Mouse (Mus musculus) liver, postnatal 0 days (tissue): ENCODE results near the gene Yif1a. TPM values are rescaled to one million over a fixed set of nuclear protein-coding genes. Genes with fewer than 3 reads are reported as not detected.
A peak's percentile ranks its signal among the peaks of the same experiment; 100 is the strongest.

ENCODE experiments used
- ATAC-seq: fragments of 200-750 bp; cut with Nextera tagmentation; 2 replicates; pipeline ENCODE4 v1.8.0; 2017; ENCODE audit warnings: mild to moderate bottlenecking, moderate library complexity
- DNase-seq: peaks from one replicate; pipeline ENCODE4 v3.0.0-alpha.2; 2016
- H3K27ac ChIP-seq: fragments of 300-500 bp; sonication (generic); 2 replicates; pipeline ENCODE4 v1.5.1; 2014; ENCODE audit warnings: antibody characterized with exemption, moderate library complexity, mild to moderate bottlenecking, low read depth
- H3K27me3 ChIP-seq: fragments of 300-500 bp; sonication (generic); 2 replicates; pipeline ENCODE4 v1.6.1; 2014; ENCODE audit warnings: low read length, control low read depth, mixed read lengths; ENCODE audit not compliant: insufficient read depth
- H3K36me3 ChIP-seq: fragments of 300-500 bp; sonication (generic); replicated peaks from 2 replicates; pipeline ENCODE4 v1.6.1; 2014; ENCODE audit warnings: mild to moderate bottlenecking, control low read depth, low read length, moderate library complexity, mixed read lengths; ENCODE audit not compliant: insufficient read depth
- H3K4me1 ChIP-seq: fragments of 300-500 bp; sonication (generic); 2 replicates; pipeline ENCODE4 v1.6.1; 2014; ENCODE audit warnings: antibody characterized with exemption, mild to moderate bottlenecking, control low read depth; ENCODE audit not compliant: insufficient read depth
- H3K4me2 ChIP-seq: fragments of 300-500 bp; sonication (generic); 2 replicates; pipeline ENCODE4 v1.6.1; 2014; ENCODE audit warnings: low read depth, mild to moderate bottlenecking, low read length, moderate library complexity, mixed read lengths
- H3K4me3 ChIP-seq: fragments of 300-500 bp; sonication (generic); 2 replicates; pipeline ENCODE4 v1.5.1; 2014; ENCODE audit warnings: low read depth, low read length
- H3K9ac ChIP-seq: fragments of 300-500 bp; sonication (generic); replicated peaks from 2 replicates; pipeline ENCODE4 v1.6.1; 2014; ENCODE audit warnings: mild to moderate bottlenecking, moderate library complexity
- H3K9me3 ChIP-seq: fragments of 300-500 bp; sonication (generic); 2 replicates; pipeline ENCODE4 v1.6.1; 2016; ENCODE audit warnings: mild to moderate bottlenecking, control low read depth, low read length, mixed read lengths
- CTCF ChIP-seq: sonication (generic); IDR thresholded peaks from 2 replicates; pipeline ENCODE4 v1.5.1; 2016; ENCODE audit warnings: antibody characterized with exemption, low read depth
- EP300 ChIP-seq: IDR thresholded peaks from 2 replicates; pipeline ENCODE4 v1.6.1; 2016; ENCODE audit warnings: antibody characterized with exemption, low read depth, mild to moderate bottlenecking
- WGBS: fragments of 180-500 bp; shearing (Covaris S2); extraction: QIAGEN DNeasy Blood & Tissue Kit; methylation state at CpG from one replicate; pipeline ENCODE4 v1.1.7; 2014; ENCODE audit not compliant: insufficient replicate concordance; 5-methylcytosine and 5-hydroxymethylcytosine counted together
- polyA plus RNA-seq: library from polyadenylated mRNA; unstranded; fragments of >200 nt; fragmentation: Nextera tagmentation; extraction: Ambion mirVana; gene quantifications from 2 replicates; pipeline ENCODE4 v1.2.1, GENCODE M21; 2015

Yif1a gene
- polyA plus RNA-seq, 1 experiment from 2014 or later, result 84.0 TPM

DNA sequence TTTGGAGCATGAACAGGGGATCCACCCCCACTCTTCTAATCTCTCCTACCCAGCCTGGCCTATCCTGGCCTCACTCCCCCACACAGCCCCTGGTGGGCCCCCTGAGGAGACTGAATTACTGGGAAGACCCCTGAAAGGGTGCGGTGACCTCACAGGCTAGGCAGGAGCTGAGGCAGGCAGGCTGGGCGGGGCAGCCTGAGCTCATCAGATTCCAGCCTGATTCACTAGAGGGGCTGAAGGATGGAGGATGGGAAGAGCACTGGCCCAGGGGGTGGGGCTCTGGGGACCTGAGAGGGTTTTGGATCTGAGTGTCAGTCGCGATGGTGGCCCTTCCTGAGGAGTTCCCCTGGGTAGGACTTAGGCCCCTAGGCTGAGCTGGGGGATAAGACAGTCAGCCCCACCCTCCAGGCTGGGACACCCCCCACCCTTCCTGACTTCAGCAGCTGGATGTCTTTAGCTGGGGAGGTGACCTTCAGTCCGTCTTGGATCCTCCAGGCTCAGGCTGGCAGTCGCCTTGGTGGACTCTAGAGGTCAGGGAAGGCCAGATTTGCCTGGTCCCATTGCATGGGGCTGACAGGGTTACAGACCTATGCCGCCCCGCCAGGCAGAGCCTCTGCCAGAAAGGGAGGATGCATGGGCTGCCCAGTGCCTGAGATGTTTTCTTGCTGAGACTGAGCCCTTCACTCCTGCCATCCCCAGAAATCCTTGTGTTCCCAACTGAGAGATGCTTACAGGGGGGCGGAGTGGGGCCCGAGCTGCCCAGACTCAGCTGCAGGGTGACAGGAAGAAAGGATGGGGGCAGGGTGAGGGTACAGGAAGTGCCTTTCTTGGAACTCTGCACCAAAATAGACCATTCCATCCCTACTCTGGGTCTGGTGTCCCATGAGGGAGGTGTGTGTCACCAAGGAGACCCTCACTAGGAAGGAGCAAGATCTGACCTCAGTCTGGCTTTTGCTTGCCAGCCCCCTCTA, 29.3 kb upstream of the Yif1a start:
- DNase-seq (no peak), ATAC-seq (no peak)
- peaks cover 6% of the 10 kb centered on the region; the same call in 1 of the 2 replicates for H3K4me1 ChIP-seq
- no peaks in the 10 kb centered on the region for H3K36me3 ChIP-seq
- no peak overlapping the region for H3K4me3 ChIP-seq
- 23% methylated on average over 10 of the region's 10 CpGs for WGBS
- H3K4me2 ChIP-seq, result no peak overlapping the region
- TF ChIP-seq EP300, result no peak
- TF ChIP-seq CTCF, result no peak
- H3K9me3 ChIP-seq, result no peaks in the 10 kb centered on the region
- H3K9ac ChIP-seq, result no peak overlapping the region
- peak overlapping the region; percentile 34 for H3K27ac ChIP-seq
- H3K27me3 ChIP-seq, result peaks cover 9% of the 10 kb centered on the region

DNA sequence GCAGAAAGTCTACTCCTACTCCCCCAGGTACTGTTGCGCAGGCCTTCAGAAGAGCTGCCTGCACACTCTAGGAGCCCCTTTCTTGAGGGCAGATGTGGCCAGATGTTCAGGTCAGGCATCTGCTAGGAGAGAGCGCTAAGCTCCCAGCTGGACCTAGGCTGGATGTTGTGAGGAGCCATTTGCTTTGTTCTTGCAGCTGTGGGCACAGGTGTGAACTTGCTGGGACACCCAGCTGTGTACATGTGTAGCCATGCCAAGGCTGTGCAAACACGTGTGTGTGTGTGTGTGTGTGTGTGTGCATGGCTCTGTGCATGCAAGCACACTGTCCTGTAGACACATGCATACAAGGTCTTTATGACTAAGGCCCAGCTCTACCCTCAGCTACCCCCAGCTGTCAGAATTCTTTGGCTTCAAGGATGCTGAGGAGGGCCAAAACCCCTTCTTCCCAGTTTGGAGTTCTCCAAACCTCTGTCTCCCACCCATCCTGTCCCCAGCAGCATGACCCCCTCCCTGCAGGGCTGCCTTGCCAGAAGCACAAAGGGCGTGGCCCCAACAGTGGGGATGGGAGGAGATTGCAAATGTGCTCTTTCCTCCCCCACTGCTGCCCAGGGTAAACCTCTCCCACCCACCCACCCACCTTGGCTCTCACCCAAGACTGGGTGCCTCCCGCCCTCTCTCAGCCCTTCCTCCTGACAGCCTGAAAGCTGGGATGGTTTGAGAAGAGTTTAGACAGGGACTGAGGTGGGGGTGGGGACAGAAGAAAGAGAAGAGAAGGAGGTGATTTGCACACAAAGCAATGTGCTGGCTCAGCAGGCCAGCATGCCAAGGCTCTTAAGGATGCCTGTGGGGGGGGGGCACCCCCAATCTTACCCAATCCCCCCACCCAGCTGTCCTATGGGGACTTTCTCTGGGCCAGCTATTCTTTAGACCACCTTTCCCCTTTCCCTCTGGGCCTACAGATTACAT, 27.7 kb upstream of the Yif1a start:
- Histone ChIP-seq H3K27ac (no peak overlapping the region), H3K4me1 (peaks cover 6% of the 10 kb centered on the region; the same call in 1 of the 2 replicates)
- ATAC-seq, result no peak

DNA sequence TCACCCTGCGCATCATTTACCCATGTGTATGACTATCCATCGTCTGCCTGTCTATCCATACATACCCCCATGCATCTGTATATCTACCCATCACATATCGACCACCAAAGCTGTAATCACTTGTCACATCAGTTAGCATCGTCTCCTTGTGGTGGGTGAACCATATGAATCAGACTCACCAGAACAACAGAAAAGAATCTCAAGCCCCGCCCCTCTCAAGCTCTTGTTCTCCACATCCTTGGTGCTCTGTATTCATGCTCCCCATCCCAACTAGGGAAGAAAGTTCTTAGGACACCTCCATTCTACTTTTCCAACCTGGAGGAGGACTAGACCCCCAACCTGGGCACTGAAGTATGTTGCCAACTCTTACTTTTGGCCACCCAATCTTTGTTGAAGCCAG, 26.3 kb upstream of the Yif1a start:
- ATAC-seq, result no peak
- Histone ChIP-seq H3K27ac (no peak overlapping the region), H3K9ac (no peak overlapping the region), H3K4me1 (peaks cover 6% of the 10 kb centered on the region; the same call in 1 of the 2 replicates), H3K36me3 (no peaks in the 10 kb centered on the region), H3K4me3 (no peak overlapping the region), H3K9me3 (no peaks in the 10 kb centered on the region), H3K27me3 (peaks cover 9% of the 10 kb centered on the region), H3K4me2 (no peak overlapping the region)
- TF ChIP-seq CTCF, result no peak
- TF ChIP-seq EP300, result no peak
- DNase-seq, result no peak
- 70% methylated on average over 5 of the region's 5 CpGs for WGBS

More for the DNA sequence above, 27.7 kb upstream of the Yif1a start:
- no peak overlapping the region for H3K4me2 ChIP-seq
- peaks cover 6% of the 10 kb centered on the region for H3K27me3 ChIP-seq
- no peak for DNase-seq
- H3K36me3 ChIP-seq, result no peaks in the 10 kb centered on the region
- no peak overlapping the region for H3K9ac ChIP-seq
- no peak for TF ChIP-seq EP300
- TF ChIP-seq CTCF, result no peak
- no peak overlapping the region for H3K4me3 ChIP-seq
- WGBS, result 45% methylated on average over 5 of the region's 5 CpGs
- H3K9me3 ChIP-seq, result no peaks in the 10 kb centered on the region

DNA sequence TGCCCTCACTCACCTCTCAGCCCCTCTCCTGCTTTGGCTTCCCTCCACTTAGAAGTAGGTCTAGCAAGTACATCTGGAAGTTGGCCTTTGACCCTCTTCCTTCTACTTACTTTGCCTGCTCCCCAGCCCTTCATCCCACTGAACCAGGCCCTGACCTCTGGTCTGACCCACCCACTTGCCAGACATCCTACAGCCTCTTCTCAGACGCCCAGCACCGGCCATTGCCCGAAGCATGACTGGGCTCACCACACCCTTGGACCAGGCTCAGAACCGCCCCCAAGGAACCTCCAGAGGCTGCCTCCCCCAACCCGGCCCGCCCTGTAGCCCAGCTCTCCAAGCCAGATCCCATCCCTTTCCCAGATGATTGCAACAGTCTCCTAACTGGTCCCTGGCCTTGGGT, 25.9 kb upstream of the Yif1a start:
- WGBS, result 85% methylated on average over 6 of the region's 6 CpGs
- Histone ChIP-seq H3K27me3 (peaks cover 10% of the 10 kb centered on the region), H3K27ac (no peak overlapping the region), H3K4me1 (peaks cover 7% of the 10 kb centered on the region; the same call in 1 of the 2 replicates), H3K4me3 (no peak overlapping the region), H3K9me3 (no peaks in the 10 kb centered on the region), H3K4me2 (no peak overlapping the region), H3K9ac (no peak overlapping the region), H3K36me3 (no peaks in the 10 kb centered on the region)
- ATAC-seq (no peak), DNase-seq (no peak)
- TF ChIP-seq EP300 (no peak), CTCF (no peak)

DNA sequence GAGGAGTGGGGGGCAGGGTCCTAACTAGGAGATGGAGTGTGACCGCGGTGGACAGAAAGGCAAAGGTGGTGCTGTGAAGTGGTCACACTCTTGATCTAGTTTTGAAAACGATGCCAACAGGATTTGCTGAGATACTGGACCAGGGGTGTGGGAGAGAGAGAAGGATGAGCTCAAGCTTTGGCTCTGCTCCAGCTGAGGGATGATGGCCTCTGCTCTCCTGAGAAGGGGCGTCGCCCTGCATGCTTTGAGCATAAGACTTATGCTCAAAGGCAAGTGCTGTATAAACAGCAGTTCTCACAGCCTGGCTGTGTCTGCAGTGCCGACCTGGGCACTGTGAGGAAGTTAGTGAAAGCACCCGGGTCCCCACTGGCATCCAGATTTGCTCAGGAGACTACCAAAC, 23.2 kb upstream of the Yif1a start:
- H3K27ac ChIP-seq, result no peak overlapping the region
- DNase-seq, result no peak
- ATAC-seq, result no peak
- WGBS, result 50% methylated on average over 7 of the region's 7 CpGs
- H3K4me1 ChIP-seq, result peaks cover 8% of the 10 kb centered on the region
- H3K9me3 ChIP-seq, result no peaks in the 10 kb centered on the region
- H3K4me3 ChIP-seq, result no peak overlapping the region
- TF ChIP-seq CTCF, result no peak
- no peak for TF ChIP-seq EP300
- no peaks in the 10 kb centered on the region for H3K36me3 ChIP-seq
- H3K4me2 ChIP-seq, result no peak overlapping the region
- H3K9ac ChIP-seq, result no peak overlapping the region
- peaks cover 32% of the 10 kb centered on the region for H3K27me3 ChIP-seq
